Mouse (Mus musculus) adrenal gland, postnatal 10 days (tissue): ENCODE data around the gene Pzp. TPM values are rescaled to one million over a fixed set of nuclear protein-coding genes. Genes with fewer than 3 reads are reported as not detected.

ENCODE experiments used
- DNase-seq: peaks from one replicate; pipeline ENCODE4 v3.0.0; 2021; ENCODE audit warnings: mixed read lengths
- total RNA-seq, 2 experiments: library from RNA; stranded (reverse); gene quantifications; 2 replicates each; pipeline ENCODE4 v1.2.3; 2021

The Pzp gene
- total RNA-seq, 2 experiments from 2014 or later, result 288 to 650 TPM

- peak; percentile 99 for DNase-seq
Observed at GRCm38 (mm10) chr6:128479463-128480454, 46.8 kb downstream of the Pzp start.

DNA sequence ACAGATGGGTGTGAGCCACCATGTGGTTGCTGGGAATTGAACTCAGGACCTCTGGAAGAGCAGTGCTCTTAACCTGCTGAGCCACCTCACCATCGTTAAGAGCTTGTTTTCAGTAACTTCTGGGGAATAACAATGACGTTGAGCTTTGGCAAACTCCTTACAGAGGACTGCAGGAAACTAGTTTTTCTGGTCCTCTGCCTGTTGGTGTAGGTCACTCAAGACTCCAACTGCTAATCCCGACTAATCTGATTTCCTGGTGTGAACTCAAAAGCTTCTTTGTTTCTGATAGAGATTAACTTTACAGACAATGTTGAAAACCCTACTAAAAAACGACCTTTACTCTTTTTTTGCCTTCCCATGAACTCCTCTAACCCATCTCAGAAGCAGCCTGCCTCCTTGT, 49.0 kb downstream of the Pzp start:
- DNase-seq, result no peak

DNA sequence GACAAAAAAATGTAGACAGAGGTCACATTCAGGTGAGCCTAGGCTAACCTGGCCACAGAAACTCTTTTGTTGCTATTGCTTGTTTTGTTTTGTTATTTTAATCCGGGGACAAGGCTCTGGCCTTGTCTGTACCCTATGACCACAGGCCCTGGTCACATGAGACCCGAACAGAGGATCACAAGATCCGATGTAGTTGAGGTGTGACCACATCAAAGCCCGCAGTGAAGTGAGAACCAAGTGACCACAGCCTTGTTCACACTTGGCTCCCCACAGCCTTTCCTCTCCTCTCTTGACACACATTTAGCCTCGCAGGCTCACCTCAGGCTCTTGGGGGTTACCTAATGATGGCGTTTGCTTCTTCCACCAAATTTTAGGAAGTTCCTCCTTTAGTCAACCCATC, 52.4 kb downstream of the Pzp start:
- no peak for DNase-seq

DNA sequence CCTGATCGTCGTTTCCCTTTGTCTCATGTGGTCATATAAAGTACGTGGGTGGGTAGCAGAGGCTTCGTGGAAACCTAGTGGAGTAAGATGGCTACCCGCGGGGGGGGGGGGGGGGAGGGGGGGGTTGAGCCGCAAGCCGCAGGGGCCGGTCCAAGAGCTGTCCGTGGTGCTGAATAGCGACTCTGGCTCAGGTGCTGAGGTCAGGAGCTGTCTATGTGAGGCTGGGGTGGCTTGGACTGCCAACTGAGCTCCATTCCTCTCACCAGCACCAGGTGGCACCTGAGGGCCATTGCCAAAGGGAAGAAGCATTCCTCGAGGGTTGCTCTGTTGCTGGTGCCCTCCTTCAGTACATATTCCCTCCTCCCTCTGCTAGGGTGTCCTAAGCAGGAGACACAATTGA, 57.1 kb downstream of the Pzp start:
- DNase-seq, result peak; percentile 83

DNA sequence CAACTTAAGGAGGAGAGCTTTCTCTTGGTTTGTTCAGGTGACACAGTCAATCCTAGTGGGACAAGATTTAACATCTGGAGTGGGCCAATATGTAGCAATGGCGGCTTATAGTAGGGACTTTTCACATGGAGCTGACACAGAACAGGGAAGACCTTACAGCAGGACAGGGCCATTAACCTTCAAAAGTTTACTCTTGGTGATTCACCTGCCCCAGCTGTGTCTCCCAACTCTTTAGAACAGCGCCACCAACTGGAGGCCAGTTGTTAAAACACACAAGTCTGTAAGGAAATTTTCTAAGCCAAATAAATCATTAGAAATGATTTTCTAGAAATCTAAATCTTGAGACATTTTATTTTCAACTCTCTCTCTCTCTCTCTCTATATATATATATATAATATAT, 59.2 kb downstream of the Pzp start:
- peak; percentile 70 for DNase-seq

GRCm38 (mm10) chr6:128466563-128466962, 60.0 kb downstream of the Pzp start:
- no peak for DNase-seq

GRCm38 (mm10) chr6:128466043-128466442, 60.5 kb downstream of the Pzp start:
- DNase-seq, result no peak

DNA sequence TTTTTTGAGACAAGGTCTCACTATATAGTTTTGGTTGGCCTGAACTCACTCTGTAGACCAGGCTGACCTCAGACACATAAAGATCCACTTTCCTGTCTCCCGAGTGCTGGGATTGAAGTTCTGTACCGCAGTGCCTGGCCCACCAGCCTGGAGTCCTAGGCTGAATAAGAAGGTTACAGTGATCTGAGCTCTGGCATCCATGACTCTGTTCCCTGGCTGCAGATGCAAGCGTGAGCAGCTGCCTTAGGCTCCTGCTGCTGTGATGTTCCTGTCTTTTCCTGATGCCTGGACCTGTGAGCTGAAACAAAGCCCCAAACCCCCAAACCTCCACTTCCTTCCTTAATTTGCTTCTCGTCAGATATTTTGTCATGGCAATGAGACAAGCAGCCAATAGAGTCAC, 61.5 kb downstream of the Pzp start:
- no peak for DNase-seq

- no peak for DNase-seq
Observed at GRCm38 (mm10) chr6:128461606-128462005, 64.9 kb downstream of the Pzp start.

GRCm38 (mm10) chr6:128460729-128461503, 65.6 kb downstream of the Pzp start:
- DNase-seq, result no peak

DNA sequence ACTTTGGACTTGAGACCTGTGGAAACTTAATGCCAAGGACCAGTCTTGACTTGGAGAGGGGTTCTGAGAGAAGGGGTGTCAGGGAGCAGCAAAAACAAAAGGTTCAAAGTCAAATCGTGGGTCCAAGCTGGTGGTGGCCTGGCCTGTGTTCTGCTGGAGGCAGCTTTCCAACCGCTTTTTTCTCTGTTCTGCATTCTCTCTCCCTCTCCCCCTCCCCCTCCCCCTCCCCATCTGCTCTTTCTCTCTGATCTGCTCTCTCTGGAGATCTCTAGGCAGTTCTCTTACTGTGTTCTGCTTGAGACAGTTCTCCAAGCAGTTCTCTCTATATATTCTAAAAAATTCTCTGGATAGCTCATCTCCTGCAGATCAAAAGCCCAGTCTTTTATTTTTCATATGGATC, 66.2 kb downstream of the Pzp start:
- no peak for DNase-seq

DNA sequence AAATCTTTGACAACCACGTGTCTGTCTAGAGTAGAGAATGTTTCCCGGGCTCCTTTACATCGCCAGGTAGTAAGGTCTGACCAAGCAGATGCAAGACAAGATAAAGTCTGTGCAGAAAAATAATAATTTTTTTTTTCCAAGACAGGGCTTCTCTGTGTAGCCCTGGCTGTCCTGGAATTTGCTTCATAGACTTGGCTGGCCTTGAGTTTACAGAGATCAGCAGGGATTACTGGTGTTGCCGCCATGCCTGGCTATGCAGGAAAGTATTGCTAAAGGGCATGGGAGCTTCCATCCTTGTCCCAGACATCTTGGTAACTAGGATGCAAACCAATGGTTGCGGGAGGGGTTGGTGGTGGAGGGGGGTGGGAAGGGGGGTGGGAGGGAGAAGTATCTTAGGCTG, 69.3 kb downstream of the Pzp start:
- DNase-seq, result peak; percentile 34

GRCm38 (mm10) chr6:128455835-128456605, 70.5 kb downstream of the Pzp start:
- DNase-seq, result peak; percentile 36

GRCm38 (mm10) chr6:128447063-128447462, 79.5 kb downstream of the Pzp start:
- DNase-seq, result no peak

DNA sequence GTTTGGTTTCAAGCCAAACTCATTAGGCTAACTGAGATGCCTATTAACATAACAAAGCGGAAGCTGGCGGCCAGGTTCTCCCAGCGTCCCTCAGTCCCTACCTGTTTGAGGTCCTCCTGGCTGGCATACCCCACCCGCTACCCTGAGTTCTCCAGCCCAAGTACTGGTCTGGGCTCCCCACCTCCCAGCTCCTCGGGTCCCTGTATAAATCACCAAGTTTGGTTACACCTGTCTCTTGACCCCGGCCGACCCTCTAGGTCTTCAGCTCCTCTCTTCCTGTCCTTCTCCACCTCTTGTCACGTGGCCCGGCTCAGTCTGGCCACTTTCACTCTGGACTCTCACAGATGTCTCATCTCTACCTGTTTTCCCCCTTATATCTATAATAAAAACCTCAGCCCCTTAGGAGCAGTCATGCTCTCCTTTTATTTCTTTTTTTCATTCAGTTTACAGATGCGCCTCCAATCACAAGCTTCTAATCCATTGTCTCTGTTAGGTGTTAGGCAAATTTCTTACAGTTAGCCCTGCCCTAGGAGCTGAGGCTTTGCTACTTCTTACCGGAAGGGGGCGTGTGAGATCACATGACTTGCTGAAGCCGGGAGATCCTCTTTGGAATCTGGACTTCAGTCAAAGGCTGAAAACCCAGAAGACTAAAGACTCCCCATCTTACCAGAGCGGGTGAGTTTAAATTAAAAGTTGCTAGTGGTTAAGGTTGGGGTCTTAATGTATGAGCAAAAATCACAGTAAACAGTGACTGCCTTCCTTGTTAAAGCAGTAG, 80.6 kb downstream of the Pzp start:
- DNase-seq, result peak; percentile 79

- no peak for DNase-seq
Observed at GRCm38 (mm10) chr6:128440238-128440637, 86.3 kb downstream of the Pzp start.

- no peak for DNase-seq
Observed at GRCm38 (mm10) chr6:128438871-128439341, 87.6 kb downstream of the Pzp start.

GRCm38 (mm10) chr6:128438317-128438870, 88.1 kb downstream of the Pzp start, which contains the start of gene Fkbp4:
Gene Fkbp4 (minus strand): TSS chr6:128438677.
- DNase-seq, result peak; percentile 97

DNA sequence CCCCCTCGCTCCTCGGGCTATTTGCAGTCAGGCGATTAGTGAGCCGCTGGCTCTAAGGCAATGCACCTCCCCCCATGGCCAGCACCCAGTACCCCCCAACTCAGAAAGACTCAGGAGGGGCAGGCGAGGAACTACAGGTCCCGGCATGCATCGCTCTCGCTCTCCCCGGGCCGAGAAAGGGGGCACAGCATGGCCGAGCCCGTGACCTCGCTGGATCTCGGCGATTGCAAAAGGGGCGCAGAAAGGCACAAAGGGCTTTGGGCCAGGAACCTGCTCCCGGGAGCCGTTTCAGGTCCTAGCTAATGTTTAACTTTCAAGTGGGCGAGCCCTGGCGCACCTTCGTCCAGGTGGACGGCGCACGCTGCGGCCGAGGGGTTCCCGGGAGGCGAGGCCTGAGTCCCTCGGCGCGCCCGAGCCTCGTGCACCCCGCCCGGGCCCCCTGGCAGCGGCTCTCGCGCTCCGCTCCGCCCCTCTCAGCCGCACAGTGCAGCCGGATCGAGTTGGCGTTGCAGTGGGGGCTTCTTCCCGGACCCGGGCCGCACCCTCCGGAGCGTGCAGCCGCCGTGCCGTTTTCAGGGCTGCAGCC, 88.7 kb downstream of the Pzp start:
- DNase-seq, result peak; percentile 82

DNA sequence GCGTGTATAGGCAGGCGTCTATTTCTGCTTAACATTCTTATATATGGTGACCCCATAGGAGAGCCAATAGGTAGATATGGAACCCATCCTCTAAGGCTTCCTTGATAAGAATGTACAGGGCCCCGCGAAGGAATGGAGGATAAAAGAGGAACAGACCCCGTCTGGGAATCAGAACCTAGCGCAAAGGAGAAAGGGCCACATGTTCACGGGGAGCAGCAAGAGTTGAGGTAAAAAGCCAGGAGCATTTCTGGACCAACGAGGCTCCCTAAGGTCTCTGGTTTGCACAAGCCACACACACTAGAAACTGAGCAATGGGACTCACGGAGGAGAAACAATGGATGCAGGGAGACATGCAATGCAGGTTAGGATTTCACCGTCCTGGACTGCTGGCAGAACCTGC, 89.2 kb downstream of the Pzp start:
- no peak for DNase-seq
